Mouse (Mus musculus) heart, postnatal 10 days (tissue): Measurements from ENCODE around the gene Mmp21. TPM values are rescaled to one million over a fixed set of nuclear protein-coding genes. Genes with fewer than 3 reads are reported as not detected.

Source experiments
- DNase-seq, 2 experiments: peaks; one replicate each; pipeline ENCODE4 v3.0.0; 2021
- intact Hi-C: fragments of 180-260 bp; cut with DNase I; formaldehyde crosslinking; loops from one replicate; pipeline ENCODE4 v1.15.1; 2025
- total RNA-seq, 2 experiments: library from RNA; stranded (reverse); gene quantifications; 2 replicates each; pipeline ENCODE4 v1.2.3; 2021

Gene Mmp21
- total RNA-seq, 2 experiments from 2014 or later = not detected

GRCm38 (mm10) chr7:133669946-133670345 is 9.9 kb downstream of the Mmp21 start:
- DNase-seq = no peak
- intact Hi-C loops = no loop called here

DNA sequence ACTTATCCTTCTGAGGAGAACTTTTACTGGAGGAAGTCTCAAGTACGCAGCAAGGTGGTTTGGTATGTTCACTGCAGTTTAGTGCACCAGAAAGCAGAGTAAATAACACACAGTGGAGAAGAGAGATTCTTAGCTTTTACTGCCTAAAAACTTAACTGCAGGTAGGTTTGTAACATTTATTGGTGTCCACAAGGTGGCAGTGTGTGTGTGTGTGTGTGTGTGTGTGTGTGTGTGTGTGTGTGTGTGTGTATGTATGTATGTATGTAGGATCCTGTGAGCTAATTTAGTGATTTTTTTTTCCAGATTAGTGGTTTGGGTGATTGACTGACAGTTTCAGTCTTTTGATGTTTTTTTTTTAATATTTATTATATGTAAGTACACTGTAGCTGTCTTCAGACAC is 10.8 kb downstream of the Mmp21 start:
- peak in 1 of 2 experiments; percentile 28 for DNase-seq

GRCm38 (mm10) chr7:133662467-133662866 is 17.4 kb downstream of the Mmp21 start:
- intact Hi-C loops = no loop called here
- DNase-seq = no peak

More for the DNA sequence above, 10.8 kb downstream of the Mmp21 start:
- intact Hi-C loops = no loop called here

DNA sequence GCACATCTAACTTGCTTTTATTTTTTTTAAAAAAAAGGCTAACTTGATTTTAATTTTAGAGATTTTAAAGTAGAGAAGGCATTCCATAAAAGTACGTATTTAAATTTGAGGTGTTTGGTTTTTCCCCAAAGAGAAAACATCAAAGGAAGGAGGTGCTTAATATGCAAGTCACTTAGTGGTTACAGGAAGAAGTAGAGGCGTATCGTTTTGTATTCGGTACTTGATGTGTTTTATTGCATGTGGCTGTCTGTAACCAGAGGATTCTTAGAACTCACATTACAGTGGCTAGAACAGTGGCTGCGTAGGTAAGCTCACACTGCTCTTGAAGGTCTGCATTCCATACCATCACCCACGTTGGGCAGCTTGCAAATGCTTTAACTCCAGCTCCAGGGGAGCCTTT is 34.1 kb downstream of the Mmp21 start:
- DNase-seq = no peak
- intact Hi-C loops = no loop called here

GRCm38 (mm10) chr7:133638821-133639220 is 41.0 kb downstream of the Mmp21 start:
- no peak for DNase-seq
- intact Hi-C loops = loop anchor here (5.0 kb wide), 1 partner anchor 517 kb away; the partner anchor contains the start of genes Ctbp2 and Fgfr2

DNA sequence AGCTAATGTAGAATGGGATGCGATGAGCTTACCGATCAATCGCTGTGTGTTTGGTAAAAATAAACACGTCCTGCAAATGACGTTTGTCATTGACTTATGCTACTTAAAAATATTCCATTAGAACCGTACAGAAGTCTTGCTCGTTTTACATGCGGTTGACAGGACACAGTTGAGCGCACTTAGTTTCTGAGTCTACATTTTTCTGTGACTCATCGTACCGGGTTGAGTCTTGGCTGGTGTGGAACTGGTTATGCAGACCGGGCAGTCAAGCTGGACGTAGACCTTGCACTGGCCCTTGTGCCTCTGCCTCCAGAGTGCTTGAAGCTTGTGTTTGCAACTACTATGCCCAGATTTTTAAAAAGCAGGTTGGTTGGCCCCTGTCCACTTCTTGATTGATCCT is 41.6 kb downstream of the Mmp21 start:
- peak; percentile 5 to 22 for DNase-seq
- intact Hi-C loops = loop anchor here (5.0 kb wide), 1 partner anchor 516 kb away; the partner anchor contains the start of genes Ctbp2 and Fgfr2

DNA sequence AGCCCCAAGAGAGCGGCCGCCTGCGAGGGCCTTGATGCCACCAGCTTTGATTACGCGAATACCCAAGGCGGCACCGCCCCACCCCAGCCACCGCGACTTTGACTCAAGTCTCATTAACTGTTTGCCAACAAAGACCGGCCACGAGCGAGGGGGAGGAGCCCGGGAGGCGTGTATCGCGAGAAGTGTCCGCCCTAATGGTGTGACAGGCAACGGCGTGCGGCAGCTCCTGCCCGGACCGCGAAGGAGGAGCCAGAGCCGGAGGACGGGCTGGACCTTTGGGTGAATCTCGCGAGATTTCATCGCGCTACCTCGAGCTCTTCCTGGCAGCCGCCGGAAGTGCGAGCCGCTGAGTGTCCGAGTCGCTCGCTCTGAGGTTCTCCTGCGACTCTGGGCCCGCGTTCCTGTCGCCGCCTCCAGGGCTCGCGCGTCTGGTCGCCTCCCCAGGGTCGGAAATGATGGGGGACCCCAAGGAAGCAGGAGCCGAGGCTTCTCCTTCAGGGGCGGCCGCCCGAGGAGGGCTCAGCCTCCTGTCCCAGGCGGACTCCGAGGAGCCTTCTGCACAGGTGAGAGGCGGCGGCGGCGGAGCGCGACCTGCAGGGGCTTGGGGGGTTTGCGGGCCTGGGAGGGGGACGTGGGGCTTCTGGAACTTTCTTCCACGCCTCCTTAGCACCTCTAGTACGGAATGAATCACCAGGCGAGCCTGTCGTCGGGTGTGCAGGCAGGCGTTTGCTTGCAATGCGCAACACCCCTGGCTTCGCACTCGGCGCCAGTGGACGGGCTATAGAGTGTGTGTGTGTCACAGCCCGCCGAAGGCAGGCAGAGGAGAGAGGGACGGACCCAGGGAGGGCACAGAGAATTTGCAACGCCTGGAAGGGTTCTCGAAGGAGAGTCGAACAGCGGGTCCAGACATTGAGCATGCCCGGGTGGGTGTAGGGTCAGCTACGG is 42.2 kb downstream of the Mmp21 start, which contains the start of gene Edrf1:
Gene Edrf1, plus strand, starts transcription at position 183 of the 945 bp plus-strand sequence.
- intact Hi-C loops = loop anchor here (2.0 to 5.0 kb wide), 2 partner anchors 515 to 605 kb away; partner anchors contain the start of genes Ctbp2 and Fgfr2
- peak; percentile 98 to 99 for DNase-seq

- intact Hi-C loops = loop anchor here (2.0 to 5.0 kb wide), 2 partner anchors 515 to 604 kb away; partner anchors contain the start of genes Ctbp2 and Fgfr2
- peak; percentile 93 to 94 for DNase-seq
Observed at GRCm38 (mm10) chr7:133636738-133637352, 43.0 kb downstream of the Mmp21 start.

- intact Hi-C loops = loop anchor here (5.0 kb wide), 1 partner anchor 513 kb away; the partner anchor contains the start of genes Ctbp2 and Fgfr2
- no peak for DNase-seq
Observed at GRCm38 (mm10) chr7:133634932-133635650, 44.8 kb downstream of the Mmp21 start.

DNA sequence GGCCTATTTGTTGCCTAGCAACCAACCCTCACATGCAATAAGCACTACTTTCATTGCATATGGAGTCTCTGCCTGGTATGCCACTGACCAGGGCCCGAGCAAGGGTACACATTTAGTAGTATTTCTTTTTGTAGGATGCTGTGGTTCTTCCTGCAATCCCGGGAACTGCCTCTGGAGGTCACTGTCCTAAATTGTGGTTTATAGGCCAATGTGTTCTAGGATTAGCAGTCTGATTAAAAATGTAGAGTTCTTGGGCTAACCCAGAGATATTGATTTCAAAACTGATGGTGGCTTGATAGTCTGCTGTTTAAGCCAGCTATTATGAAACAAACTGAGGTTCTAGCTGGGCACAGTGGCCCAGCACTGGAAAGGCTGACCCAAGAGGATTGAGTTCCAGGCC is 47.4 kb downstream of the Mmp21 start:
- DNase-seq = peak; percentile 41 to 75
- intact Hi-C loops = no loop called here

DNA sequence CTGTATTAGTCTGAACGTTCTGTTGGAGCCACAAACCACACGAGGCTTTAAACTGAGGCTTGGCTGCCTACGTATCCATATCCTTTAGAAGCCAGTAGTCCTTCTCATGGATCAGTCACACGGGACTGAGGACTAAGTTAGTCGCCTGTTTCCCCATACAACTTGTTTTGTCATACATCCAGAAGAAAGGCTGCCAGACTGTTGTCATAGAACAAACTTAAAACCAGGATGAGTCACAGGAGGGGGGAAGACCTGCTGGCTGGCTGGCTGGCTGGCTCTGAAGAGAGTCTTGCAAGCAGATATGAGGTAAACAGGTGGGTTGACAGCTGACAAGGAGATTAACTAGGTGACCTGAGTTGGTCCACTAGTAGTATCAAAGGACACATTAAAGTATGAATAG is 49.0 kb downstream of the Mmp21 start:
- no peak for DNase-seq
- intact Hi-C loops = no loop called here

GRCm38 (mm10) chr7:133627184-133627936 is 52.5 kb downstream of the Mmp21 start:
- intact Hi-C loops = no loop called here
- DNase-seq = no peak

Other genes starting within 250 kb of the Mmp21 start
- not detected for gene Tex36, start 77.9 kb downstream of the Mmp21 start, total RNA-seq
- gene Edrf1, start 42.5 kb downstream of the Mmp21 start, total RNA-seq = 10 to 100 TPM in 1 of 2 experiments, 1 to 10 TPM in 1; 9.3 to 10.3 TPM
- 10 to 100 TPM; 53.3 to 54.8 TPM for gene Bccip, start 29.3 kb upstream of the Mmp21 start, total RNA-seq
- 10 to 100 TPM; 14.9 to 17.0 TPM for gene Uros, start 30.0 kb upstream of the Mmp21 start, total RNA-seq
- not detected for gene Fank1, start 96.8 kb upstream of the Mmp21 start, total RNA-seq
- 10 to 100 TPM; 41.7 to 44.0 TPM for gene Dhx32, start 102.7 kb upstream of the Mmp21 start, total RNA-seq